Mouse (Mus musculus) heart, embryonic 14.5 days (tissue): ENCODE measurements around the gene Fchsd2. TPM values are rescaled to one million over a fixed set of nuclear protein-coding genes. Genes with fewer than 3 reads are reported as not detected.

ENCODE experiments used
- ATAC-seq: fragments of 200-750 bp; cut with Nextera tagmentation; 2 replicates; pipeline ENCODE4 v1.8.0; 2017; ENCODE audit warnings: low read depth, moderate TSS enrichment; ENCODE audit not compliant: insufficient number of reproducible peaks, insufficient read depth, low FRiP score
- H3K27ac ChIP-seq, 2 experiments: fragments of 200-500 bp in 1 of 2; fragments of 300-500 bp in 1 of 2; sonication (generic) in 1 of 2; replicated peaks in 1 of 2; 2 replicates each; pipeline ENCODE4 v1.5.1; 2012 to 2014; ENCODE audit warnings: low read depth in 2 of 2, low read length in 2 of 2, control low read depth in 1 of 2, mild to moderate bottlenecking in 1 of 2, mixed read lengths in 1 of 2; ENCODE audit not compliant: control insufficient read depth in 1 of 2, insufficient read depth in 1 of 2
- H3K27me3 ChIP-seq: fragments of 300-500 bp; sonication (generic); 2 replicates; pipeline ENCODE4 v1.6.1; 2014; ENCODE audit warnings: mild to moderate bottlenecking, low read length, control low read depth; ENCODE audit not compliant: control insufficient read depth, insufficient read depth
- H3K36me3 ChIP-seq: fragments of 300-500 bp; sonication (generic); 2 replicates; pipeline ENCODE4 v1.6.1; 2014; ENCODE audit warnings: mild to moderate bottlenecking, control low read depth, low read length, mixed read lengths; ENCODE audit not compliant: control insufficient read depth, insufficient read depth
- H3K4me1 ChIP-seq, 2 experiments: fragments of 200-500 bp in 1 of 2; fragments of 300-500 bp in 1 of 2; sonication (generic) in 1 of 2; 2 replicates each; pipeline ENCODE4 v1.6.1; 2012 to 2014; ENCODE audit warnings: low read length in 2 of 2, control low read depth in 1 of 2, mixed read lengths in 1 of 2; ENCODE audit not compliant: control insufficient read depth in 2 of 2, insufficient read depth in 2 of 2
- H3K4me2 ChIP-seq: fragments of 300-500 bp; sonication (generic); 2 replicates; pipeline ENCODE4 v1.6.1; 2014; ENCODE audit warnings: mild to moderate bottlenecking, low read length
- H3K4me3 ChIP-seq, 2 experiments: fragments of 200-500 bp in 1 of 2; fragments of 300-500 bp in 1 of 2; sonication (generic) in 1 of 2; 2 replicates each; pipeline ENCODE4 v1.5.1; 2012 to 2014; ENCODE audit warnings: low read length in 2 of 2, mild to moderate bottlenecking in 2 of 2, control low read depth in 1 of 2, low read depth in 1 of 2, moderate library complexity in 1 of 2; ENCODE audit not compliant: control insufficient read depth in 1 of 2, insufficient read depth in 1 of 2
- H3K9ac ChIP-seq: fragments of 300-500 bp; sonication (generic); 2 replicates; pipeline ENCODE4 v1.6.1; 2014; ENCODE audit warnings: mild to moderate bottlenecking, low read length
- H3K9me3 ChIP-seq: fragments of 300-500 bp; sonication (generic); 2 replicates; pipeline ENCODE4 v1.6.1; 2016; ENCODE audit warnings: low read length, control low read depth; ENCODE audit not compliant: control insufficient read depth
- WGBS: fragments of 180-500 bp; shearing (Covaris S2); extraction: QIAGEN DNeasy Blood & Tissue Kit; methylation state at CpG from one replicate; pipeline ENCODE4 v1.1.7; 2014; 5-methylcytosine and 5-hydroxymethylcytosine counted together
- polyA plus RNA-seq: library from polyadenylated mRNA; unstranded; fragments of >200 nt; fragmentation: Nextera tagmentation; extraction: Ambion mirVana; gene quantifications from 2 replicates; pipeline ENCODE4 v1.2.1, GENCODE M21; 2014

Gene Fchsd2
- polyA plus RNA-seq, 1 experiment from 2014 or later: 18.0 TPM

GRCm38 (mm10) chr7:101306841-101307240, 214.2 kb downstream of the Fchsd2 start:
- H3K36me3 ChIP-seq: no peaks in the 10 kb centered on the region
- H3K9ac ChIP-seq: no peak overlapping the region
- no peak for ATAC-seq
- H3K4me2 ChIP-seq: no peak overlapping the region
- WGBS: 24% methylated on average over 2 of the region's 2 CpGs
- H3K27ac ChIP-seq: no peak overlapping the region
- H3K4me3 ChIP-seq: no peak overlapping the region
- H3K4me1 ChIP-seq: peaks cover 4 to 7% of the 10 kb centered on the region in 2 experiments; a peak in 2 of 4 replicates
- no peaks in the 10 kb centered on the region for H3K9me3 ChIP-seq
- no peaks in the 10 kb centered on the region for H3K27me3 ChIP-seq

GRCm38 (mm10) chr7:101309985-101310326, 217.3 kb downstream of the Fchsd2 start:
- 32% methylated on average over 5 of the region's 5 CpGs for WGBS
- ATAC-seq: peak; percentile 14
- Histone ChIP-seq H3K4me3 (peak overlapping the region; percentile 54 to 82), H3K4me1 (peaks cover 7 to 17% of the 10 kb centered on the region in 2 experiments), H3K4me2 (peak overlapping the region; percentile 72), H3K36me3 (no peaks in the 10 kb centered on the region), H3K9ac (peak overlapping the region; percentile 75), H3K27me3 (no peaks in the 10 kb centered on the region), H3K9me3 (no peaks in the 10 kb centered on the region), H3K27ac (peak overlapping the region; percentile 95 to 100)

GRCm38 (mm10) chr7:101310327-101311028, 217.8 kb downstream of the Fchsd2 start:
- Histone ChIP-seq H3K4me1 (peaks cover 7 to 20% of the 10 kb centered on the region in 2 experiments), H3K9ac (peak overlapping the region; percentile 75), H3K4me2 (peak overlapping the region; percentile 72), H3K27ac (peak overlapping the region; percentile 95 to 100), H3K9me3 (no peaks in the 10 kb centered on the region), H3K27me3 (no peaks in the 10 kb centered on the region), H3K4me3 (peak overlapping the region; percentile 54 to 82), H3K36me3 (no peaks in the 10 kb centered on the region)
- ATAC-seq: peak; percentile 87
- WGBS: under 1% methylated on average over 43 of the region's 43 CpGs

- no peak for ATAC-seq
- Histone ChIP-seq H3K4me1 (peaks cover 7 to 20% of the 10 kb centered on the region in 2 experiments), H3K4me3 (peak overlapping the region; percentile 4 to 54; a peak in 2 of 4 replicates), H3K9me3 (no peaks in the 10 kb centered on the region), H3K9ac (peak overlapping the region; percentile 54; the same call in 1 of the 2 replicates), H3K27me3 (no peaks in the 10 kb centered on the region), H3K27ac (peak overlapping the region; percentile 62 to 95; a peak in 3 of 4 replicates), H3K4me2 (peak overlapping the region; percentile 72), H3K36me3 (no peaks in the 10 kb centered on the region)
- 24% methylated on average over 2 of the region's 2 CpGs for WGBS
Measured at GRCm38 (mm10) chr7:101311061-101311460, 218.4 kb downstream of the Fchsd2 start.

GRCm38 (mm10) chr7:101313033-101313432, 220.4 kb downstream of the Fchsd2 start:
- no peak for ATAC-seq
- H3K9me3 ChIP-seq: no peaks in the 10 kb centered on the region
- no peaks in the 10 kb centered on the region for H3K36me3 ChIP-seq
- peaks cover 7 to 20% of the 10 kb centered on the region in 2 experiments for H3K4me1 ChIP-seq
- no peak overlapping the region for H3K27ac ChIP-seq
- H3K9ac ChIP-seq: no peak overlapping the region
- no peak overlapping the region for H3K4me2 ChIP-seq
- H3K4me3 ChIP-seq: no peak overlapping the region
- no peaks in the 10 kb centered on the region for H3K27me3 ChIP-seq
- WGBS: 84% methylated on average over 3 of the region's 3 CpGs

GRCm38 (mm10) chr7:101314396-101314795, 221.7 kb downstream of the Fchsd2 start:
- H3K4me2 ChIP-seq: no peak overlapping the region
- no peak overlapping the region for H3K4me3 ChIP-seq
- 19% methylated on average over 5 of the region's 5 CpGs for WGBS
- no peaks in the 10 kb centered on the region for H3K9me3 ChIP-seq
- H3K27ac ChIP-seq: peak overlapping the region in 1 of 2 experiments; percentile 19; a peak in 1 of 4 replicates
- H3K9ac ChIP-seq: peak overlapping the region; percentile 27; the same call in 1 of the 2 replicates
- H3K36me3 ChIP-seq: no peaks in the 10 kb centered on the region
- H3K27me3 ChIP-seq: no peaks in the 10 kb centered on the region
- ATAC-seq: no peak
- H3K4me1 ChIP-seq: peaks cover 12 to 27% of the 10 kb centered on the region in 2 experiments

GRCm38 (mm10) chr7:101315699-101316098, 223.0 kb downstream of the Fchsd2 start:
- Histone ChIP-seq H3K9me3 (no peaks in the 10 kb centered on the region), H3K27ac (no peak overlapping the region), H3K4me1 (peaks cover 17 to 26% of the 10 kb centered on the region in 2 experiments), H3K9ac (no peak overlapping the region), H3K4me2 (no peak overlapping the region), H3K27me3 (no peaks in the 10 kb centered on the region), H3K36me3 (no peaks in the 10 kb centered on the region), H3K4me3 (no peak overlapping the region)
- ATAC-seq: no peak
